Mouse (Mus musculus): ENCODE results near the gene Oxgr1. TPM values are rescaled to one million over a fixed set of nuclear protein-coding genes. Genes with fewer than 3 reads are reported as not detected.

The Oxgr1 gene
- total and polyA plus RNA-seq, 2 experiments from 2014 or later: 0.68 TPM; not detected in 1

- Histone ChIP-seq H3K4me2 (ENCODE audit: low read depth, low read length) (no peak overlapping the region), H3K27ac (no peak overlapping the region), H3K9me3 (ENCODE audit: low read length) (peaks cover 4% of the 10 kb centered on the region; the same call in 1 of the 2 replicates), H3K4me1 (ENCODE audit: insufficient read depth, low read length) (no peaks in the 10 kb centered on the region), H3K36me3 (ENCODE audit: insufficient read depth, low read length) (no peaks in the 10 kb centered on the region), H3K9ac (replicated peaks; ENCODE audit: low read length) (no peak overlapping the region), H3K4me3 (ENCODE audit: low read length) (no peak overlapping the region), H3K27me3 (ENCODE audit: insufficient read depth, low read length) (no peaks in the 10 kb centered on the region)
- WGBS: 42% methylated on average over 5 of the region's 5 CpGs
- DNase-seq (ENCODE audit: low spot score) (no peak), ATAC-seq (no peak)
- no peak for TF ChIP-seq CTCF (IDR thresholded peaks at IDR 0.05; ENCODE audit: low read depth)
Measured at GRCm38 (mm10) chr14:119981314-119981713, 60.9 kb downstream of the Oxgr1 start.

- no peak overlapping the region for H3K27ac ChIP-seq
- DNase-seq (ENCODE audit: low spot score): peak; percentile 42
- H3K4me3 ChIP-seq (ENCODE audit: low read length): no peak overlapping the region
- TF ChIP-seq CTCF (IDR thresholded peaks at IDR 0.05; ENCODE audit: low read depth): no peak
- no peaks in the 10 kb centered on the region for H3K4me1 ChIP-seq (ENCODE audit: insufficient read depth, low read length)
- no peaks in the 10 kb centered on the region for H3K36me3 ChIP-seq (ENCODE audit: insufficient read depth, low read length)
- H3K27me3 ChIP-seq (ENCODE audit: insufficient read depth, low read length): no peaks in the 10 kb centered on the region
- ATAC-seq: peak; percentile 68
- no peak overlapping the region for H3K4me2 ChIP-seq (ENCODE audit: low read depth, low read length)
- 61% methylated on average over 6 of the region's 6 CpGs for WGBS
- no peak overlapping the region for H3K9ac ChIP-seq (replicated peaks; ENCODE audit: low read length)
- H3K9me3 ChIP-seq (ENCODE audit: low read length): peaks cover 4% of the 10 kb centered on the region; the same call in 1 of the 2 replicates
Measured at GRCm38 (mm10) chr14:119980698-119981235, 61.5 kb downstream of the Oxgr1 start.

Other genes with a start within 250 kb of the Oxgr1 start
- gene Mbnl2, start 233.2 kb upstream of the Oxgr1 start, total RNA-seq (2014; rRNA removed): 56.1 and 78.3 TPM in 2 replicates
- gene Mbnl2, start 233.2 kb upstream of the Oxgr1 start, polyA plus RNA-seq (2015; fragmentation: Nextera tagmentation; extraction: Ambion mirVana): 28.6 and 28.9 TPM in 2 replicates

Measured in hindbrain, postnatal 0 days (tissue).